Mouse (Mus musculus) megakaryocyte progenitor cell, adult 5-6 weeks (primary cell): ENCODE measurements around the gene Lypla2. TPM values are rescaled to one million over a fixed set of nuclear protein-coding genes. Genes with fewer than 3 reads are reported as not detected.
"Not testable (repeated sequence)": the region's sequence is repeated elsewhere in the genome, so short reads cannot be mapped to it uniquely, and the experiment has no call there.

Source experiments
- ATAC-seq: replicated peaks from 2 replicates; pipeline ENCODE4 v1.8.0; 2016; ENCODE audit warnings: mild to moderate bottlenecking, moderate TSS enrichment, inconsistent platforms; ENCODE audit not compliant: poor library complexity
- total RNA-seq, 2 experiments: library from RNA; stranded (forward) in 1 of 2; stranded (reverse) in 1 of 2; fragments of 157-497, 149-512 nt in 1 of 2; fragments of 200-1000 nt in 1 of 2; gene quantifications; 2 replicates each; pipeline versions ENCODE4 v1.2.3 to v1.2.4; 2015 to 2017

Lypla2 gene
- 37.2 and 42.6 TPM in 2 replicates for total RNA-seq (2015)
- total RNA-seq (2017): 15.7 and 21.9 TPM in 2 replicates

- ATAC-seq: peak; percentile 81
These were observed at the start of gene Lypla2 for GRCm38 (mm10) chr4:135972556-135972906. Lypla2 (minus strand) TSS chr4:135972626.

- peak; percentile 99 for ATAC-seq
These were observed 49.2 kb upstream of the Lypla2 start, which contains the start of gene Eloa for GRCm38 (mm10) chr4:136021549-136022047. Eloa (minus strand) TSS chr4:136021763.

- peak; percentile 43; the same call in 1 of the 2 replicates for ATAC-seq
These were observed 48.5 kb upstream of the Lypla2 start for GRCm38 (mm10) chr4:136020743-136021548.

GRCm38 (mm10) chr4:136016059-136016602, 43.7 kb upstream of the Lypla2 start:
- ATAC-seq: no peak

GRCm38 (mm10) chr4:136010586-136010985, 38.2 kb upstream of the Lypla2 start:
- no peak for ATAC-seq

GRCm38 (mm10) chr4:136008782-136009447, 36.5 kb upstream of the Lypla2 start:
- ATAC-seq: no peak

- ATAC-seq: no peak
These were observed 34.4 kb upstream of the Lypla2 start for GRCm38 (mm10) chr4:136006821-136007220.

GRCm38 (mm10) chr4:136004921-136005320, 32.5 kb upstream of the Lypla2 start:
- no peak for ATAC-seq

GRCm38 (mm10) chr4:136004107-136004675, 31.8 kb upstream of the Lypla2 start:
- ATAC-seq: peak; percentile 63; the same call in 1 of the 2 replicates

- no peak for ATAC-seq
These were observed 22.7 kb upstream of the Lypla2 start for GRCm38 (mm10) chr4:135995118-135995517.

GRCm38 (mm10) chr4:135993941-135994340, 21.5 kb upstream of the Lypla2 start:
- no peak for ATAC-seq

- ATAC-seq: no peak
These were observed 15.3 kb upstream of the Lypla2 start for GRCm38 (mm10) chr4:135987714-135988113.

- peak; percentile 74 for ATAC-seq
These were observed 14.7 kb upstream of the Lypla2 start, which contains the start of gene Pithd1 for GRCm38 (mm10) chr4:135986943-135987710. Pithd1 (minus strand) TSS chr4:135987264.

- ATAC-seq: no peak
These were observed 14.0 kb upstream of the Lypla2 start for GRCm38 (mm10) chr4:135986301-135986942.

GRCm38 (mm10) chr4:135985769-135986168, 13.3 kb upstream of the Lypla2 start:
- ATAC-seq: no peak

GRCm38 (mm10) chr4:135985193-135985592, 12.8 kb upstream of the Lypla2 start:
- peak; percentile 77 for ATAC-seq

GRCm38 (mm10) chr4:135984556-135984955, 12.1 kb upstream of the Lypla2 start:
- ATAC-seq: no peak

GRCm38 (mm10) chr4:135981524-135982063, 9.2 kb upstream of the Lypla2 start:
- ATAC-seq: no peak

GRCm38 (mm10) chr4:135980223-135980622, 7.8 kb upstream of the Lypla2 start:
- ATAC-seq: not testable (repeated sequence)

- no peak for ATAC-seq
These were observed 3.7 kb upstream of the Lypla2 start for GRCm38 (mm10) chr4:135976146-135976545.
